Mouse (Mus musculus) forebrain, embryonic 11.5 days (tissue): ENCODE data around the gene Msi2. TPM values are rescaled to one million over a fixed set of nuclear protein-coding genes. Genes with fewer than 3 reads are reported as not detected.
A peak's percentile ranks its signal among the peaks of the same experiment; 100 is the strongest.

Experiments
- ATAC-seq: fragments of 200-750 bp; cut with Nextera tagmentation; replicated peaks from 2 replicates; pipeline ENCODE4 v1.8.0; 2017; ENCODE audit warnings: moderate TSS enrichment; ENCODE audit not compliant: low FRiP score
- DNase-seq: peaks from one replicate; pipeline ENCODE4 v3.0.0-alpha.2; 2017; ENCODE audit warnings: low spot score
- H3K27ac ChIP-seq: fragments of 300-500 bp; sonication (generic); 2 replicates; pipeline ENCODE4 v1.5.1; 2014; ENCODE audit warnings: low read depth, low read length
- H3K27me3 ChIP-seq: fragments of 300-500 bp; sonication (generic); 2 replicates; pipeline ENCODE4 v1.6.1; 2014; ENCODE audit warnings: mild to moderate bottlenecking, low read length, mixed read lengths; ENCODE audit not compliant: control insufficient read depth, insufficient read depth
- H3K36me3 ChIP-seq: fragments of 300-500 bp; sonication (generic); 2 replicates; pipeline ENCODE4 v1.6.1; 2014; ENCODE audit warnings: mild to moderate bottlenecking, low read length, moderate library complexity, mixed read lengths; ENCODE audit not compliant: control insufficient read depth, insufficient read depth
- H3K4me1 ChIP-seq: fragments of 300-500 bp; sonication (generic); replicated peaks from 2 replicates; pipeline ENCODE4 v1.6.1; 2014; ENCODE audit warnings: low read length, mixed read lengths; ENCODE audit not compliant: control insufficient read depth, insufficient read depth
- H3K4me2 ChIP-seq: fragments of 300-500 bp; sonication (generic); 2 replicates; pipeline ENCODE4 v1.6.1; 2014; ENCODE audit warnings: low read depth, mild to moderate bottlenecking, low read length, moderate library complexity, mixed read lengths; ENCODE audit not compliant: severe bottlenecking
- H3K4me3 ChIP-seq: fragments of 300-500 bp; sonication (generic); 2 replicates; pipeline ENCODE4 v1.5.1; 2014; ENCODE audit warnings: low read depth, low read length
- H3K9ac ChIP-seq: fragments of 300-500 bp; sonication (generic); 2 replicates; pipeline ENCODE4 v1.6.1; 2014; ENCODE audit warnings: low read length
- H3K9me3 ChIP-seq: fragments of 300-500 bp; sonication (generic); 2 replicates; pipeline ENCODE4 v1.6.1; 2016; ENCODE audit warnings: low read length, mixed read lengths; ENCODE audit not compliant: control insufficient read depth
- WGBS: fragments of 180-500 bp; shearing (Covaris S2); extraction: QIAGEN DNeasy Blood & Tissue Kit; methylation state at CpG from one replicate; pipeline ENCODE4 v1.1.7; 2014; 5-methylcytosine and 5-hydroxymethylcytosine counted together
- polyA plus RNA-seq: library from polyadenylated mRNA; unstranded; fragments of >200 nt; fragmentation: Nextera tagmentation; extraction: Ambion mirVana; gene quantifications from 2 replicates; pipeline ENCODE4 v1.2.1, GENCODE M21; 2014

Msi2 gene
- polyA plus RNA-seq, 1 experiment from 2014 or later: 26.2 TPM

DNA sequence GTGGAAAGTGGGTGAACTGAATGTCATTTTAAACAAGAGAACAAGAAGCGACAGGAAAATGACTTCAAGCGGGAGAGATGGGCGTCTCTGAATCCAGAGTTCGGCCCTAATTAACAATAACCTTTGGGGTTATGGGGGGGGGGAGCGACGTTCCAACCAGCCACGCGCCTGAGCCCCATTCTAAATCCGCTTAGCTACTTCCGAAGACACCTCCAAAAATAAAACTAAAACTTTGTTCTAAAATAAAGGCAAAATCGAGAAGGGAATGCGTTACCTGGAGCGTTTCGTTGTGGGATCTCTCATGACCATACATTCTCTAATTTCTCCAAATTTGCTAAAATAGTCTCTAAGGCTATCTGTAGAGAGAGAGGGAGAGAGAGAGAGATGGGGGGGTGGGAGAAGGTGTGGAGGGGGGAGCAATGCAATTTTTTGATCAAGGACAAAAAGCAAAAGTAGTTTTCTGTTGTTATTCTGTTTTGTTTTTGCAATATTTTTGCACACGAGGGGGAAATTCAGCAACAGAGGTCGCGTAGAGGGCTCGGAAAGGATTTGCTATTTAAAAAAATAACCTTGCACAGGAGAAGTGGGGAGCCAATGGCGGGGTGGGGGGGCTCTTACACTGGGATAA lies 1.2 kb downstream of the Msi2 start:
- Histone ChIP-seq H3K9ac (peak overlapping the region; percentile 99), H3K4me3 (peak overlapping the region; percentile 97), H3K4me1 (peaks cover 22% of the 10 kb centered on the region; the same call in 1 of the 2 replicates), H3K9me3 (no peaks in the 10 kb centered on the region), H3K4me2 (peak overlapping the region; percentile 91), H3K36me3 (peaks cover under 1% of the 10 kb centered on the region), H3K27me3 (no peaks in the 10 kb centered on the region), H3K27ac (peak overlapping the region; percentile 88)
- no peak for DNase-seq
- no peak for ATAC-seq
- WGBS: under 1% methylated on average over 19 of the region's 19 CpGs

DNA sequence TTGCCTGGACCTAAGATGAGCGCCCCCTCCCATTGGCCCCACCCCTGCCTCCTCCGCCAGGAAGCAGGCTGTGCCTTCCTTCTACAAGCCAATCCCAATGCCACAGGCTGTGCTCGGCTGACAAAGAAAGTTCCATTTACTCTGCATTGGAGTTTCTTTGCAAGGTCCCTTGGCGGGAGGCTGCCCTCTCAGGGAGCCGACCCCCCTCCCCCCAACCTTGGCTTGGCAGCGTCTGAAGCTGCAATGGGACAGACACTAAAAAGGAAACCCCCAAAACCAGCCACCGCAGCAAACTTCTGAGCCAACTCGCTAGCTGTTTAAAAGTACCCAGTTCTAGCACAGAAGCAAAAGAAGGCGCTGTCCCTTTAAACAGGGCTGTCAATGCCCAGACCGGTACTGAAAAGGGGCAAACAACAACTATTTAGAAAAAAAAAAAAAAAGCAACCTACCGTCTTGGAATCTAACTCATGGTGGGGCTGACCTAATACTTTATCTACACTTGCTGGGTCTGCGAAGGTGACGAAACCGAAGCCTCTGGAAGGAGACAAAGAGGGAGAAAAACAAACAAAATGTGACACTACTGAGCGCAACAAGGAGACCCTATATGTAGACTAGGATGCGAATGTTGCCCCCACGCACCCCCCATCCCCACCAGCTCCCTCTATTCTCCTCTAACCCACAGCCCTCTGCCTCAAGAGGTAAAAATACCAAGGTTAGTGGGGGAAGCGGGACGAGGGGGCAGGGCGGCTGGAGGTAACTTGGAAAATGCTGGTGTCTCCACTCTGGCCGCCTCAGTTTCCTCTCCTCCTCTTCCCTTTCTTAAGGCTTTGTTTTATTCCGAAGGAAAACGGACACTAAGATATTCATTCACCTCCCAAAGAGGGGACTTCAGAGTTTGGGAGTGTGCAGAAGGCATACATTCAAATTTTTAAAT lies 2.0 kb downstream of the Msi2 start:
- under 1% methylated on average over 23 of the region's 23 CpGs for WGBS
- no peaks in the 10 kb centered on the region for H3K9me3 ChIP-seq
- H3K4me1 ChIP-seq: peaks cover 21% of the 10 kb centered on the region; the same call in 1 of the 2 replicates
- H3K9ac ChIP-seq: peak overlapping the region; percentile 99
- H3K27ac ChIP-seq: peak overlapping the region; percentile 88
- H3K4me2 ChIP-seq: peak overlapping the region; percentile 91
- peak; percentile 70 for DNase-seq
- H3K36me3 ChIP-seq: peaks cover 6% of the 10 kb centered on the region
- no peaks in the 10 kb centered on the region for H3K27me3 ChIP-seq
- ATAC-seq: 0 out of 2 replicates have a peak, but pooled peaks have one; percentile 29
- H3K4me3 ChIP-seq: peak overlapping the region; percentile 97

DNA sequence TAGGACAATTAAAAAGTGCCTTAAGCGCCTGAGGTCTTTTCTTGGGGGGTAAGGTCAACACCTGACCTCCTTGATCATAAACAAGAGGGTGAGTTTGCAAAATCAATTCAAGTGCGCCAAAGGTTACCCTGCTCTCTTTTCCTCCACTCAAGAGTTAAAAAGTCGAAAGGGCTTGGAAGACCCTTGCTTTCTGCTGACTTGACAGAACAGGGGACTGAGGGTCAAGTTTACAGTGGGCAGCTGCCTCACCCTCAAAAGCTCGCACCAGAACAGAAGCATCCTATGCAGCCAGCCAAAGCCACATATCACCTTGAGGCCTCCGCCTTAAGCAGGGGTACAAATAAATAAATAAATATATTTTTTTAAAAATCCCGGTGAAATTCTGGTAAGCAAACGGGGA lies 3.0 kb downstream of the Msi2 start:
- 46% methylated on average over 7 of the region's 7 CpGs for WGBS

DNA sequence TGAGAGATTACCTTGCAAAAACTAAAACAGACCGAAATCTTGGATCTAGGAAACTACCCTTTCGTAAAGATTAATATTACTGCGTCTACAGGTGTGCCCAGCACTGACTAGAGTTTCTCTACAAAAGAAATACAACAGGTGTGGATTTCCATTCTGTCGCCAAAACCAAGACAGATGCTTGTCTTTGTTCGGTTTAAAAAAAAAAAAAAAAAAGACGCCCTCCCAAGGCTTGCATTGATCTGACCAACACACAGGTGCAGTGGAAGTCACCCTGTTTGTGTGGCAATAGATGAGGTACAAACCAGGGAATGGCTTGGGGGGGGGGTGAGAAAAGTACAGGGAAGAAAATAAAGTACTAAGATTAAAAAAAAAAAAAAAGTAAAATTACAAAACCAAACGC lies 4.2 kb downstream of the Msi2 start:
- ATAC-seq (no peak), DNase-seq (no peak)
- H3K27ac ChIP-seq: no peak overlapping the region
- peaks cover 6% of the 10 kb centered on the region for H3K36me3 ChIP-seq
- H3K4me3 ChIP-seq: no peak overlapping the region; the same call in 1 of the 2 replicates
- WGBS: 76% methylated on average over 7 of the region's 7 CpGs
- no peaks in the 10 kb centered on the region for H3K27me3 ChIP-seq
- peaks cover 11% of the 10 kb centered on the region; the same call in 1 of the 2 replicates for H3K4me1 ChIP-seq
- H3K9me3 ChIP-seq: no peaks in the 10 kb centered on the region
- H3K4me2 ChIP-seq: peak overlapping the region; percentile 21; the same call in 1 of the 2 replicates
- no peak overlapping the region for H3K9ac ChIP-seq

More for the DNA sequence above, 3.0 kb downstream of the Msi2 start:
- H3K9me3 ChIP-seq: no peaks in the 10 kb centered on the region
- H3K4me3 ChIP-seq: peak overlapping the region; percentile 97
- H3K4me2 ChIP-seq: peak overlapping the region; percentile 91
- peaks cover 15% of the 10 kb centered on the region; the same call in 1 of the 2 replicates for H3K4me1 ChIP-seq
- ATAC-seq (no peak), DNase-seq (no peak)
- H3K36me3 ChIP-seq: peaks cover 6% of the 10 kb centered on the region
- no peak overlapping the region for H3K27ac ChIP-seq
- H3K27me3 ChIP-seq: no peaks in the 10 kb centered on the region
- peak overlapping the region; percentile 99 for H3K9ac ChIP-seq

DNA sequence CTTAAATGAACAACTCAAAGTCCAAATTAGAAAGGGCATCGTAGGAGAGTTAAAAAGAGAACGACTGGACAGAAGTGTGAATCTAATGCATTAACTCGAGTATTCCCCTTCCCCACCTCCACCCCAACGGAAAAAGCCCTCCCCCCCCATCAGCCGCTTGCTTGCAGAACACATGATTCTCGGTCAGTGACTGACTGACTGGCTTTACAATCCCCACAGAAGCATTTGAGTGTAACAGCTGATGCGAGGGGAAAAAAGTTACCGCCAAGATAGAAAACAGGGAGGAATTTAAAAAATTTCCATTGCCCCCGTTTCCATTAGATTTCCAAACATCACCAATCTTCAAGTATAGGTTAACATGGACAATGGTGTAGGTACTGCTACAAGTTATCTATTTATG lies 4.8 kb downstream of the Msi2 start:
- H3K27ac ChIP-seq: no peak overlapping the region
- ATAC-seq (no peak), DNase-seq (no peak)
- peaks cover 13% of the 10 kb centered on the region; the same call in 1 of the 2 replicates for H3K4me1 ChIP-seq
- no peak overlapping the region for H3K9ac ChIP-seq
- H3K27me3 ChIP-seq: no peaks in the 10 kb centered on the region
- H3K36me3 ChIP-seq: peaks cover 6% of the 10 kb centered on the region
- 59% methylated on average over 9 of the region's 9 CpGs for WGBS
- no peaks in the 10 kb centered on the region for H3K9me3 ChIP-seq
- H3K4me3 ChIP-seq: no peak overlapping the region
- no peak overlapping the region for H3K4me2 ChIP-seq

- no peak overlapping the region for H3K9ac ChIP-seq
- no peaks in the 10 kb centered on the region for H3K9me3 ChIP-seq
- WGBS: 88% methylated on average over 15 of the region's 15 CpGs
- peaks cover 11% of the 10 kb centered on the region for H3K36me3 ChIP-seq
- H3K27ac ChIP-seq: no peak overlapping the region
- H3K4me2 ChIP-seq: no peak overlapping the region
- DNase-seq (no peak), ATAC-seq (no peak)
- no peaks in the 10 kb centered on the region for H3K27me3 ChIP-seq
- no peak overlapping the region for H3K4me3 ChIP-seq
- H3K4me1 ChIP-seq: peaks cover 4% of the 10 kb centered on the region; the same call in 1 of the 2 replicates
Measured at GRCm38 (mm10) chr11:88709876-88710614, 8.3 kb downstream of the Msi2 start.

DNA sequence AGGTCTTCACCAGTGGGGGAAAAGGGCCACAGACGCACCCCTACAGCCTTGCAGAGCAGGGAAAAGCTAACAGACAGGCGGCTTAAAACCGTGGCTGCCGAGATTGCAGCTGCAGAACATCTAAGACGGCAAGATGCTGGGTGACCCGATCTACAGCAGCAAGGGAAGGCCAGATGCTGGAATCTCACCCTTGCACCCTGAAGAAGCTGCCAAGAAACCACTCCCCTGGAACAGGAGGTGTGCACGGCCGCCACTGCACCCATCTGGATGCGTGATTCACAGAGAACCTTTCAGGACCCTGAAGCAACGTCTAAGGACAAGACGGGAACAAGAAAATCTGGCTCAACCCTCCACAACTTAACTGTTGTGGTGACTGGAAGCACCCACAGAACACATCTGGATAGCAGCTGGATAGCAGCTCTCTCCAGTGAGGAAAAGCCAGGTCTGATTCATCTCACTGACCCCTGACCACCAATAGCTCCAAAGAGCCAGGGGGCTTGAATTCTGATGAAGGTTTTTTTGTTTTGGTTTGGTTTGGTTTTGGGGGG lies 11.0 kb downstream of the Msi2 start:
- Histone ChIP-seq H3K9ac (no peak overlapping the region), H3K27me3 (no peaks in the 10 kb centered on the region), H3K9me3 (no peaks in the 10 kb centered on the region), H3K4me1 (peaks cover 15% of the 10 kb centered on the region), H3K4me3 (no peak overlapping the region), H3K27ac (no peak overlapping the region), H3K4me2 (no peak overlapping the region), H3K36me3 (peaks cover 11% of the 10 kb centered on the region)
- ATAC-seq (no peak), DNase-seq (no peak)
- 79% methylated on average over 11 of the region's 11 CpGs for WGBS

- no peak overlapping the region for H3K4me2 ChIP-seq
- no peaks in the 10 kb centered on the region for H3K9me3 ChIP-seq
- H3K27ac ChIP-seq: no peak overlapping the region
- H3K27me3 ChIP-seq: no peaks in the 10 kb centered on the region
- peaks cover 27% of the 10 kb centered on the region for H3K4me1 ChIP-seq
- H3K4me3 ChIP-seq: no peak overlapping the region
- DNase-seq: no peak
- H3K36me3 ChIP-seq: peaks cover 15% of the 10 kb centered on the region
- no peak for ATAC-seq
- H3K9ac ChIP-seq: no peak overlapping the region
- WGBS: 86% methylated on average over 10 of the region's 10 CpGs
Measured at GRCm38 (mm10) chr11:88704688-88705087, 13.6 kb downstream of the Msi2 start.
